Mouse (Mus musculus): ENCODE measurements around the gene Arl2.
"Not testable (repeated sequence)": the region's sequence is repeated elsewhere in the genome, so short reads cannot be mapped to it uniquely, and the experiment has no call there.

Arl2 gene

GRCm38 (mm10) chr19:6141394-6141749 lies at the start of gene Arl2:
Gene Arl2, minus strand, starts transcription at chr19:6141548.
- peak; percentile 77 for DNase-seq

GRCm38 (mm10) chr19:6184131-6184530 lies 42.8 kb upstream of the Arl2 start, which contains the start of gene Majin:
Gene Majin, plus strand, starts transcription at chr19:6184388.
- no peak for DNase-seq

GRCm38 (mm10) chr19:6182534-6182933 lies 41.2 kb upstream of the Arl2 start:
- no peak for DNase-seq

- DNase-seq = no peak
Observed at GRCm38 (mm10) chr19:6181629-6182028, 40.3 kb upstream of the Arl2 start.

GRCm38 (mm10) chr19:6178775-6179174 lies 37.4 kb upstream of the Arl2 start:
- no peak for DNase-seq

- DNase-seq = no peak
Observed at GRCm38 (mm10) chr19:6174771-6175170, 33.4 kb upstream of the Arl2 start.

- peak; percentile 16 for DNase-seq
Observed at GRCm38 (mm10) chr19:6171215-6171614, 29.9 kb upstream of the Arl2 start.

- DNase-seq = no peak
Observed at GRCm38 (mm10) chr19:6166750-6167149, 25.4 kb upstream of the Arl2 start.

GRCm38 (mm10) chr19:6163872-6164547 lies 22.7 kb upstream of the Arl2 start:
- DNase-seq = peak; percentile 55

- no peak for DNase-seq
Observed at GRCm38 (mm10) chr19:6157220-6157619, 15.9 kb upstream of the Arl2 start.

- DNase-seq = peak; percentile 62
Observed at GRCm38 (mm10) chr19:6156372-6156771, 15.0 kb upstream of the Arl2 start.

GRCm38 (mm10) chr19:6155174-6155573 lies 13.8 kb upstream of the Arl2 start:
- no peak for DNase-seq

- DNase-seq = no peak
Observed at GRCm38 (mm10) chr19:6144842-6145241, 3.5 kb upstream of the Arl2 start.

GRCm38 (mm10) chr19:6140678-6141393 lies 512 bp downstream of the Arl2 start, which contains the start of gene Batf2:
Gene Batf2, plus strand, starts transcription at chr19:6140983.
- peak; percentile 92 for DNase-seq

GRCm38 (mm10) chr19:6140374-6140677 lies 1.0 kb downstream of the Arl2 start:
- DNase-seq = no peak

- DNase-seq = no peak
Observed at GRCm38 (mm10) chr19:6139701-6140100, 1.6 kb downstream of the Arl2 start.

- no peak for DNase-seq
Observed at GRCm38 (mm10) chr19:6136397-6136796, 5.0 kb downstream of the Arl2 start.

GRCm38 (mm10) chr19:6133197-6133596 lies 8.2 kb downstream of the Arl2 start:
- not testable (repeated sequence) for DNase-seq

- DNase-seq = no peak
Observed at GRCm38 (mm10) chr19:6132171-6132827, 9.0 kb downstream of the Arl2 start.

GRCm38 (mm10) chr19:6130414-6131128 lies 10.8 kb downstream of the Arl2 start:
- not testable (repeated sequence) for DNase-seq

GRCm38 (mm10) chr19:6127760-6128341 lies 13.5 kb downstream of the Arl2 start, which contains the start of gene Snx15:
Gene Snx15, minus strand, starts transcription at chr19:6128304.
- DNase-seq = peak; percentile 98

GRCm38 (mm10) chr19:6126789-6127580 lies 14.4 kb downstream of the Arl2 start:
- DNase-seq = no peak
